Mouse (Mus musculus) erythroblast, embryonic 14.5 days (primary cell): ENCODE measurements around the gene Fam169b.

ENCODE experiments used
- GATA1 ChIP-seq: IDR thresholded peaks from 2 replicates; pipeline ENCODE4 v1.6.1; 2012; ENCODE audit warnings: low read length, inconsistent platforms, mixed read lengths
- TAL1 ChIP-seq: IDR thresholded peaks from 3 replicates; pipeline ENCODE4 v1.6.1; 2012; ENCODE audit warnings: low read length, inconsistent platforms, mixed read lengths

DNA sequence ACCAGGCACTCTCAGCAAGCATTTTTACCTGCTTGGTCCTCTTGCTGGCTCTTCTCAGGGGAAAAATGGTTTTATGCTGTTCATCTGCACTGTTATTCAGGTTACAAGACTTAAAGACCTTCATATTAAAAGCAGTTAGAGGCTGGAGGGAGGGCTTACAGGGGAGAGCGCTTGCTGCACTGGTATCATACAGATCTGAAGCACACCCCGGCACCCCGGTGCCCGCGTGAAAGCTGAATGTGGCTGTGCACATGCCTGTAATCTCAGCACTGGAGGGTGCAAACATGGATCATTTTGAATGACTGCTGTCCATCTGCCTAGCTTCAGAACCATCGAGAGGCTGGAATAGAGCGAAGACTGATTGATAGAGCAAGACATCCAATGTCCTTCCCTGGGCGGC lies 15.4 kb downstream of the Fam169b start:
- TF ChIP-seq TAL1, result no peak
- no peak for TF ChIP-seq GATA1
